Mouse (Mus musculus) adrenal gland (tissue): ENCODE data around the gene Tcerg1l.

Experiments used
- intact Hi-C: fragments of 180-260 bp; cut with DNase I; formaldehyde crosslinking; loops from one replicate; pipeline ENCODE4 v1.15.1; 2025
- long read RNA-seq, 2 experiments: library from polyadenylated mRNA; unstranded; transcript quantifications; one replicate each; pipeline ENCODE4 v2.0.0; 2020; ENCODE audit warnings: borderline replicate concordance in 1 of 2; ENCODE audit not compliant: insufficient replicate concordance in 1 of 2

Tcerg1l gene
- long read RNA-seq, experiment 1, result 0 reads
- long read RNA-seq, experiment 2, partial matches to known transcripts, result 0 of 1 reads
- long read RNA-seq, experiment 2, other reads (novel, unspliced or antisense), result 0 of 1 reads

DNA sequence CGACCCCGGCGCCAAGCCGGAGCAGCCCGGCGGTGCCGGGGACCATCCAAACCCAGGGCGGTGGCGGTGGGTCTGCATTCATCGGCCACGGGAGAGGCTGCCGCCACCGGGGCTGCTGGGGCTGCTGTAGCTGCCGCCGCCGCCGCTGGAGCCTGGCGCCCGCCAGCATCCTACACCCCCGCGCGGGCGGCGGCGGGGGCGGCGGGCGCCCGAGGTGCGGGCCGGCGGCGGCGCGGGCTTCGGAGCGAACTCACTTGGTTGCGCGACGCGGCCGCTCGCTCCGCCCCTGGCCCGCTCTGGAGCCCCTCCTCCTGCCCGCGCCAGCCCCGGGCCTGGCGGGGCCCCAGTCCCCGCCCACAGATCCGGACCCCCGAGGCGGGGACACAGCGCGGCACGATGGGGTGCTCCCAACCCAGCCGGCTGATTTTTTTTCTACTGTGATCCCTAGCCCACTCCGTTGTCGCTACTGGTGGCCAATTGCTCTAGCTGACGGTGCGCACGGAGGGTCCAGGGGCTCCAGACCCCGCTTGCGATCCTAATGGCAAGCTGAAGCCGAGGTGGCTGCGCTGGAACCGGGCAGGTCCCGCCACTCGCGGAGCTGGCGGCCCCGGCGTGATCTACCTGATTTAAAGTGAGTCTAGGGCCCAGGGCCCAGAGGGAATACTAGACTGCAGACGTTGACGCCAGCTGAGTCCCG is at the start of gene Tcerg1l:
TSS of gene Tcerg1l (minus strand) at position 246 of the 697 bp plus-strand sequence.
- intact Hi-C loops, result no loop called here

DNA sequence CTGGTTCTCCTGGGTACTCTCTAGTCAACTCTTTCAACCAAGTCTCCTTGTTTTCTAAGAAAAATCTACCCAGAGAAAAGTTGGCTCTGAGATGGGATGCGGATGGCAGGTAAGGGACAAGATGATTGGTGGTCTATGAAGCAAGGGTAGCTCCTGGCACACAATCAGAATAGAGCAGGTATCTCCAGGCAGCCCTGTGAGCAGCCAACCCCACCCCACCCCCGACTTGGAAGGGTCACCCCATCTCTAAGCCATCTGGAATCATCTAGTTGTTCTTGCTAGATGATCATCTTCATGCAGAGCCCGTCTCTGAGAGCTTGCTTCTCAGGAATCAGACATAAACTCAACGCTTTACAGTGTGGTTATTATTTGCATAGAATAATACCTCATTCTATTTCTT is 44.6 kb upstream of the Tcerg1l start:
- intact Hi-C loops, result no loop called here

DNA sequence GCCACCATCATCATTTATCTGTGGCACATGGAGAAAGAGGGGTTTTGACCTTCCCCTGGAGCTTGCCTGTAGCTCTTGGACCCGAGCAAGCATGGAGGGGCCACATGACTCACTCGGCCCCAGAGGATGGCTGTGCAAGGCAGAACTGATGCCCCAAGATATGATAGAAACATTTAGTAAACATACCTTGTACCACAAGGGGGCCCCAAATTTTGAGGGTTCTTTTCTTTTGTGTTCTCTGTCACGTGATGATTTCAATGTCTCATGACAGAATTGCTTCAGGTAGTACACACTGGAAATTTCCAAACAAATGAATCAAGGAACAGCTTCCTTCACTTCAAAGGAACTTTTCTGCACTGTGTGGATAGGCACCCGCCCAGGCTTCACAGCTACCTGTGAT is 35.0 kb upstream of the Tcerg1l start:
- intact Hi-C loops, result loop anchor here (10.0 kb wide), 1 partner anchor 292 kb away; no protein-coding TSS in a partner anchor

DNA sequence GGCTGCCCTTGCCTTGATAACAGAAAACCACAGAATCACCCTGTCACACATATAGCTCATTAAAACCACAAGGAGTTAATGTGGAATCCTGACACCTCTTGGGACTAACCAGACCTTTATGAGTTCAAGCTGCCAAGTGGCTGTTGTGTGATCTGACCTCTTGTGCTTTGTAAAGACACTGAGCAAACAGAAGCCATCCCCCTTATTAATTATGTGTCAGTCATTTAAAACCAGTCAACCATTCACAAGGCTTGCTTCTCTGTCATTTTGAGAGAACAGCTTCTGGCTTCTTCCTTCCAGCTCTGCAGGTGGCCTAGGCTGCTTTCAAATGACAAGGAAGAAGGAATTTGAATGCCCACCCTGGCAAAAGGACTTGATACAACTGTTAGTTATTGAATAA is 33.9 kb upstream of the Tcerg1l start:
- intact Hi-C loops, result loop anchor here (10.0 kb wide), 1 partner anchor 293 kb away; no protein-coding TSS in a partner anchor

DNA sequence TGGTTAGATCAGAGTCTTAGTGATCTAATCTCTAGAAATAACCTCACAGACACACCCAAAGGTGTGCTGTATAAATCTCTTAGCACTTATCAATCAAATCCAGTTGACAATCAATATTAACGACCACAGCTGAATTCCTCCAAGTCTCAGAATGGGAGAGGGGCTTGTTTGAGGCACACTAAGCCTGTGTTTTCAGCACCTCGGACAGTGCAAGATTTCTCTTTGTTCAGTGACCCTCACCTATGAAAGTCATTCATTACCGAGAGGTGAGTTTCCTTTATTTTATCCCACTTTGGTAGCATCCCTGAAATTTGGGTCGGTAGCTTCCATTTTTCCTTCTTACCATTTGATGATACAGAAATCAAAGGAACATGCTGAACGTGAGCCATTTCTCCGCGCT is 32.4 kb upstream of the Tcerg1l start:
- intact Hi-C loops, result loop anchor here (5.0 to 10.0 kb wide), 3 partner anchors 295 to 828 kb away; no protein-coding TSS in a partner anchor

DNA sequence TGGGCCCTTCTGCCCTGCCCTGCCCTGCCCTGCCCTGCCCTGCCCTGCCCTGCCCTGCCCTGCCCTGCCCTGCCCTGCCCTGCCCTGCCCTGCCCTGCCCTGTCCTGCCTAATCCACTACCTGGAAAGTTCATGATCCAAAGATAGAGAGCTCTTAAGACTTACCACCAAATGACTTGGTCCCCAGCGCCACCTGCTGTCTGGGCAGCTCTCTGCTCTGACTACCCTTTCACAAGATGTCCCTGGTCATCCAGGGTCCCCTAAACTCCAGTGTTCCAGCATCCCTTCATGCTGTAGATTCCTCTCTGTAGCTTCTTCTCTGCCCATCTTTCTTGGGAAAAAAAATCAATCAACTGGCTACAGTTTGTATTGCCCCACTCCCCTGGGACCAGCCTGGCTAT is 31.3 kb upstream of the Tcerg1l start:
- intact Hi-C loops, result loop anchor here (5.0 to 10.0 kb wide), 2 partner anchors 396 to 827 kb away; no protein-coding TSS in a partner anchor

DNA sequence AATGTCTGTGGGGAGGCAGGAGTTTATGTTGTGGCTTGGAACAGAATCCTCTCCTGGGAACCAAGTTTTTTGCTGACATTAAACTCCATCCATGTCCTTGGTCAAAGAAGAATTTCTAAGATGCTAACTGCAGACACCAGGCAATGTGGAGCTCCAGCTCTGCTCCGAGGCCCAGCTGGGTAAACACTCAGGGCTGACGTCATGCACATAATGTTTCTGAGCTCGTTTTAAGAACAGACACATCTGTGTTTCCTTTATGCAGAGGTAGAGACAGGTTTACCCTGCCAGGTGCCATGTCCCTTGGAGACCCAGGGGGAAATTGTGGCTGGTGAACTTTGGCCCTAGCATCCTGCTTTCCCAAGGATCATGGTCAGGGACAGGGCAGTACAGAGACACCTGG is 29.9 kb upstream of the Tcerg1l start:
- intact Hi-C loops, result loop anchor here (2.0 to 10.0 kb wide), 3 partner anchors 397 to 947 kb away; no protein-coding TSS in a partner anchor

DNA sequence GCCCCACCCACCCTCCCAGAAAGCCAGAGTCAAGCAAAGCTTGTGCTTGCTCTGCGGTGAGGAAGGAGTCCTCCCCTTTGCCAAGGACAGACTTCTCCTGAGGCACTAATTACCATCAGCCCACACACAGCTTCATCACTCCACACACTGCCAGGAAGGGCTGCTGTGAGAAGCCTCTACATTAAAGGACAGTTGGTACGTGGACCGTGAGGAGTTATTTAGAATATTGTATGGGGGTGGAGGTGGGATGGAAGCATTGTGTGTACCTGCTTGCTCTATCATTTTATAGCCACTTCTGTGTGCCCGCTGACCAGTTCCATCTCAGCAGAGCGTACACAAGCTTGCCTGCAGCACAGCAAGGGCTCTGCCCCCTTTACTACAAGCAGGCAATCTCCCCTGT is 16.0 kb upstream of the Tcerg1l start:
- intact Hi-C loops, result no loop called here

DNA sequence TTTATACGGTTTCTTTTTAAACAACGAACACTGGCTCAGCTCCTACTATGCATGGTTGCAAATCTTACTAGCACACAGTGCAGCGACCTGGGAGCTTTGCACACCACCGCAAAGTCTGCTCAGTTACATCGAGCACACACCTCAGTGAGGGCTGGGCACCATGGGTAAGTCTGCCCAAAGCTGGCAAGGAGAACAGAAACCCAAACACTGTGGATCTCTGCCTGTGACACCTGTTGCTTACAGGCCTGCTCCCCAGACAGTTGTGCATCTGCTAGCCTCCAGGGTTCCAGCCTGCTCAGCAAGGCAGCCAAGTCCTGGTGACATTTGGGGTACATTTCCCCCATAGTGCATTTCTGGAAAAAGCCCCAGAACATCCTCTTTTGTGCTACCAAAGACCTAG is 4.1 kb upstream of the Tcerg1l start:
- intact Hi-C loops, result no loop called here

DNA sequence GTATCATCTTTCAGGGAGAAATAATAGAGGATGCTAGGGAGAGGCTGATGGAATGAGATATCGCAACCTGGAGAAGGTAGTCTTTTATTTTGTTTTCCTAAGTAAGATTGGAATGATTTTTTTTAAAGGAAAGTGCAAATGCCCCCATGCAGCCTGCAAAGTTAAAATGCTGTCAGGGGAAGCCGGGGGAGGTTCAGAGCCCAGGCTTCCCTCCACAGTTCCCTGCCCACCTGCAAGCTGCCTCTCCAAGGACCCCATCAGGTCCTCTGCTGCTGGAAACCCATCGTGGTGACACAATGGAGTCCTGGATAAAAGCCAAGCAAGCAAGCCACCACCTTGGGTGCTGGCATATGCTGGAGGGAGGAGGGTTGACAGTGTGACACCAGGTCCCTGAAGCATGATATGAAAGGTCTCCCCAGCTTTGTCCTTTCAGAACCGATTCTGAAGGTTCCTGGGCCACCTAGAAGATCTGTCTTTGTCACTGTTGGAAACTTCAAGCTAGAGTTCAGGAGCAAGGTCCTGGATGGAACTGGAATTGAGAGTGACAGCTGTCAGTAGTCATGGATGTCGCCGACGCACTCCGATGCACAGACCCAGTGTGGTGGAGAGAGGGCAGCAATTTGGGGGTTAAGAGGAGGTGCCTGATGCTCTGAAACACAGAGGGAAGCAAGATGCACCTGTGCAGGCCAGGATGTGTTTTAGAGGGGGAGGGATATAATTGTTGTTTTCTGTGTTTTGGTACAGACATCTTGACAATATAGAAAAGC is 3.2 kb upstream of the Tcerg1l start:
- intact Hi-C loops, result no loop called here

DNA sequence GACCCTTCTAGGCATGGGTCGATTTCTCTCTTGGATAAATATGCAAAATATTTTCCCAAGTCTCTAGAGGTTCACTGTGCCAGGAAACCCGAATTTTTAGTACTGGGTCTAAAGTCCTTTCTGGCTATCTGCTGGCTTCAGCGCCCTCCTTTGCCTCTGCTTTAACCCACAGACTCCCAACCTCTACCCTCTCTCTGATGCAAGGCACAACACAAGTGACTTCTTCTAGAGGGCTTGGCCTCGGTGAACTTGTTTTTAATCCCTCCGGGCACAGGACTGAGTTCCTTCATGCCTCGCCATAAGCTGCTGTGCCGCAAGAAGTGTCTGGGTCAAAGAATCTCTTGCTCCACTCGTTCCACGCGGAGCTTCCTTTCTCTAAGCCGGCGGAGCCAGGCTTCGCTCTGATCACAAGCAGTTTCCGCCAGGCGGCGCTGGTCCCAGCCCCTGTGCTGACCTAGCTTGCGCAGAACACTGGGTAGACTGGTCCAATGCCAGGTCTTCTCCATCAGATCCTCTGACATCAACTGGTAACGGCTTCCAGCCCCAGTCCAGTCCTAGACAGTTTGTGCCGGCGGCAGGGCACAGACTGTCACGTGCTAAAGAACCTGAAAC is 758 bp upstream of the Tcerg1l start:
- intact Hi-C loops, result no loop called here

DNA sequence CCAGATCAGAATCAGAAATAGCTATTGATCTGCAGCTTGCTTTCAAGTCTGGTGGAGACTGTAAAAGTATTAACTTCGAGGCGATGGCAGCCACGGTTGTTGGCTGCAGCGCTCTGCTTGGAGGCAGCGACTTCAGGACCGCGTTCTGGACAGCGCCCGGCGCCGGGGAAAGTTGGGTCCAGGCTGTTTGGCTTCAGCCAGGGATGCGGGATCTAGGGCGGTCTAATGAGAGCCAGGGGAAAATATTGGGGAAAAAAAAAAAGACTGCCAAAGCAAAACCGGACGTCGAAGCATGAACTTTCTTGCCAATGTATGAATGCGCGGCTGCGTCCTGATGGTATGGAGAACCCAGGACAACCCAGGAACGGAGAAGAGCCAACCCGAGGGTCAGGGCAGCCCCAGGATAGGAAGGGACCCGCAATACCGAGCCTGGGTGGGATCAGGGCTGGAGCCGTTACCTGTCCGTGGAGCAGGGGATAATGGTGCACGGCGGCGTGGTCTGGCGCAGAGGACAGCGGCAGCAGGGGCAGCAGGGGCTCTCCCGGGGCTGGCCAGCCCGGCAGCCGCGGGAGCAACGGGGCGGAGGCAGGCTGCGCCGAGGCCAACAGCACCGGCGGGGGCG is 556 bp downstream of the Tcerg1l start:
- intact Hi-C loops, result no loop called here

DNA sequence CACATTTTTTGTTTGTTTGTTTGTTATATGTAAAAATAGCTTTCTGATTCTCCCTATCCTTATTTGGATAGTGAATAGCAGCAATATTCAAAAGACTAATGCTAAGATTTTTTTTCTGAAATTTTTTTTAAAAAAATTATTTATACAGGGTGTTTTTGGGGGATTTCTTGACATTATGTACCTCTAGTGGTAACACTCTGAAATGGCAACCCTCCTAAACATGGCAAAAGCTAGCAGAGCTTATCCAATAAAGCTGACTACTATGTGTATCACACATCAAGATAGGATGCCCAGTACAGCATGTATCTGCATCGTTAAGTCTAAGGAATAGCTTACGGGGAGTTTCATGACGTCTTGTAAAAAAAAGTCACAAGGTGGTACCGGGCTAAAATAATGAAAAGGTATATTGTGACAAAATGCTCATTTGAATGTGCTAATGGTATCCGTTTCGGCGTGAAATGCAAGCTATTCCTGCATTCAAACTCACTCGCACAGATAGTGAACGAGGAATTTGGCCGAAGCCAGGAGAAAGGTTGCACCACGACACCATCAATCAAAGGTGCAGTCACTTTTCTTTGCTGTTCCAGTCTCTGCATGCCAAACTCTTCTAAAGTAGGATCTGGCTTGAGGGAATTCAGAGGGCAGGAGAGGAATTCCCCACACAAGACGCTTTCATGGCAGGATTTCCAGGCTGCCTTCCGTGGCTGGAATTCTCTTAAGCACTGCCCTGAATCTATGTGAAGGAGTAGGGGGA is 1.2 kb downstream of the Tcerg1l start:
- intact Hi-C loops, result no loop called here

DNA sequence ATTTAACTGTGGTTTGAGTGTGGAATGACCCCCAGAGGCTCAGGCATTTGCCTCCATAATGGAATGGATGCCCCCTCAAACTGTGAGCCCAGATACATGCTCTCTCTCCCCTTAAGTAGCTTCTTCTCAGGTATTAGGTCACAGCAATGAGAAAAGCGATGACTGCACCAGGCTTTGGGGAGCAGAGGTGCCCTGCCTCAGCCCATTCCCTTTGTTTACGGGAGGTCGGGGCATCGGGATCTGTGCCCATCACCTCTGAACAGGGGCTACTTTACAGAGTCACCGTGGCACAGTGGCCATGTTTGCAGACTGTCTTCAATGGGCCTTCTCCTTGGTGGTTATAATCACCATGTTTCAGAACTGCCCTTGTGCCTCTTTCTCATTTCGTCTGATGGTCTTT is 7.6 kb downstream of the Tcerg1l start:
- intact Hi-C loops, result no loop called here

DNA sequence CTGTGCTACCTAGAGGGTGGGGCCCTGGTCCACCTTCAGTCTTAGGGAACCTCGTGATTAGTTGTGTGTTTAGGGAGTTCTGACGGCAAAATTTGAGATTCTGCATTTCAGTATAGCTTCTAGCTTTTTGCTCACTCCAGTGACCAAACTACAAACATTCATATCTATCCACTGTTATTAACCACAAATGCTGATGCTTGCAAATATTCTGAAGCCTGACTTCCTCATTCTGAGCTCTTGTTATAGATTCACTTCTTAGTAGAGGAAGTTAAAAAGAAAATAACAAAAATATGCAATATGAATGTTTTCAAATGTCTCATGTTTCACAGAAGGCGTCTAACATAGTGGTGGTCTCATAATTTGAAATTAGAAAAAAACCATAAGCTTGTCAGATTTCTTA is 8.5 kb downstream of the Tcerg1l start:
- intact Hi-C loops, result no loop called here

DNA sequence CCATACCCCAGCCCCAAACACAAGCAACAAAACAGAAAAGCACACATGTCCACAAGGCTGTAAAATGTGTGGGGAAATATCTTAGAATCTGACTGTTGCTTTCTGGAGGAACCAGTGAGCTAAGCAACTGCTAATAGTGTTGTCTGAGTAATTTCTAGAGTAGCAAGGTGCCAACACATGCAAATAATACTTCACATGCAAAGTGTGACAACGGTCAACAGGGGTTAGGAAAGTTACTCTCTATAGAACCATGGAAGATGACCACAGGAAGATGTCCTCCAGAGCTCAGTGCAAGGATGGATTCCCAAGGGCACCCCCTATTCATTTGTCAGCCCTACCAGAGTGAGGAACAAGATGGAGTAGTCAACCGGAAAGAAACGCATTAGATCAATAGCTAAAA is 18.3 kb downstream of the Tcerg1l start:
- intact Hi-C loops, result no loop called here

DNA sequence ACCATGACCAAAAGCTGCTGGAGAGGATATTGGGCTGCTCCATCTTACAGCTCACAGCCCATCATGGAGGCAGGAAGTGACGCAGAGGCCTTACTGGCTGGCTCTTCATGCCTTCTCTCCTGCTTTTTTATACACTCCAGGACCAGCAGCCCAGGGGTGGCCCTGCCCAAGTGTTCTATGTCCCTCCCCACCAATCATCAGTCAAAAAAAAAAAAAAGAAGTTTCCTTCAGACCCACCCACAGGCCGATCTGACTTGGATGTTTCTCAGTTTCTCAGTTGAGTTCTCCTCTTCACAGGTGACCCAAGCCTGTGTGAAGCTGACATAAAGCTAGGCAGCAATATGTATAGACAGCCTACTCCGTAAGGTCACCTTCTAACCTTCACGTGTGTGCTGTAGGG is 19.0 kb downstream of the Tcerg1l start:
- intact Hi-C loops, result no loop called here

DNA sequence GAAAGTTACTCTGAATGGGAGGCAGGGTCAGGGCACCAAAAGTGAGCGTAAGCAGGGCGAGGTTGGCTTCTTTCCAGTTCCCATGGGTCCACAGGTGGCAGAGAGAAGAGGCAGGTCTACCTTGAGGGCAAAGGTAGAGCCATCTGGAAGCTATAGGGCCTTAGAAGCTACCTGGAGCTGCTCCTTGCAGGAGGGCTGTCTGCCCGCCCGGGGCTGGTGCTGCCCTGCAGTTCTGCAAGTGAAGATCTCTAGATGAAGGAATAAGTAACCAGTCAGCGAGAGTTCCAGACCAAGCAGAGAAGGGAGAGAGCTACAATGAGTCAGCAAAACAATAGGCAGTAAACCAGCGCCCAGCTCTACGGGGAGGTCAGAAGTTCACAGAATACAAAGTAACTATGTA is 22.0 kb downstream of the Tcerg1l start:
- intact Hi-C loops, result no loop called here

DNA sequence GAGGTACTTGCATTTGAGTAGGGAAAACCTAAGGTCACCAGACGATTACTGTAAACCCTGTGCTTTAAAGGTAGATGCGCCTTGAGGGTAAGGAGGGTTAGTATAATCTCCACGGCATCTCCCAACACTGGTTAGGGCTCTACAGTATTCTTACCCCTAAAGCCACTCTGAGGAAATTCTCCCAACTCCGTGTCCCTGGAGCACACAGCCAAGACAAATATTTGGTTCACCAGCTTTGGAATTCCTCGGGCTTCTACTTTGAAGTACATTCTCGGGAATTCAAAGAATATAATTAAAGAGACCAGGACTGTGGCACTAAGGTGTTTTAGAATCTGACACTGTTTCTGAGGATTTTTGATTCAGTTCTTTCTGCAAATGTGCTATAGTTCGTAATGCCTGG is 23.2 kb downstream of the Tcerg1l start:
- intact Hi-C loops, result no loop called here

DNA sequence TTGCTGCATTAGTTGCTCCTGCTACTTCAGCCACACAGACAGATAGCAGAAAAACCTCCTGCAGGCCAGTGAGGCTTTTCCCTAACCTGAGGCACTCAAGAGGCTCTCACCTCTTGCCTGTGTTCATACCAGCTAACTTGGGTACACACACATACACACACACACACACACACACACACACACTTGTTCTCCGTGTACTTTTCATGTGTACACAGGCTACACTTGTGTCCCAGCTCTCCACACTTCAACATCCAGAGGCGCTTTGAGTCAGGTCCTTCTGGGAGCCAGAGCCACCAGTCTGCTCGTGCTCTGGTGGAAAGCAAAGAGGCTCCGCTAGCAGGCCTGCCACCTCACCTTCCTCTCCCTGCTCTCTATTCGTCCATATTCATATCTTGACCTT is 24.0 kb downstream of the Tcerg1l start:
- intact Hi-C loops, result no loop called here

DNA sequence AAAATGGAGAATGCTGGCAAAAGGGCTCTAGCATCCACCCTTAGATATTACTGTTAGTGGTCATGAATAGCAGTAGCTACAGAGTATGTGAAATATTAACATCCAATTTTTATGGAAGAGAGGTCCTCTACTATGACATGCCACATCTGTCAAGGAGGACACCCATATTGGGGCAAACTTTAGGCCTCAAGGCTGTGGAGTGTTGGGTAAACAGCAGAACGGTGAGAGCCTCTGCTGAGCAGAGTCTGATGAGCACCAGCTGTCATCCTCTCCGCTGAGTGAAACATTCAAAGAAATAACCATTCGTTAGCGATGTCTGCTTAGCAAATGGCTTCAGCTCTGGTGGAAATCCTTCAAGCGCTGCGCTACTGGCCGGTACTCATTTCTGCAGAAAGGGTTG is 30.0 kb downstream of the Tcerg1l start:
- intact Hi-C loops, result no loop called here
